Mouse (Mus musculus) myocyte (in vitro differentiated cells): ENCODE measurements around the gene Gm20388. TPM values are rescaled to one million over a fixed set of nuclear protein-coding genes. Genes with fewer than 3 reads are reported as not detected.

Experiments used
- H3K27me3 ChIP-seq: one replicate; pipeline ENCODE4 v1.6.1; 2011; ENCODE audit not compliant: control insufficient read depth, insufficient read depth, insufficient read length
- H3K36me3 ChIP-seq: one replicate; pipeline ENCODE4 v1.6.1; 2011; ENCODE audit not compliant: control insufficient read depth, insufficient read depth
- H3K4me2 ChIP-seq: one replicate; pipeline ENCODE4 v1.6.1; 2011; ENCODE audit warnings: low read depth, control low read depth
- H3K4me3 ChIP-seq: one replicate; pipeline ENCODE4 v1.5.1; 2011; ENCODE audit warnings: mild to moderate bottlenecking, control low read depth, moderate library complexity
- H3K79me2 ChIP-seq: one replicate; pipeline ENCODE4 v1.6.1; 2011; ENCODE audit not compliant: control insufficient read depth, insufficient read depth
- H3ac ChIP-seq: one replicate; pipeline ENCODE4 v1.6.1; 2011; ENCODE audit not compliant: control insufficient read depth, insufficient read length
- CEBPB ChIP-seq: IDR thresholded peaks from 2 replicates; pipeline ENCODE4 v1.6.1; 2011; ENCODE audit warnings: mild to moderate bottlenecking, moderate library complexity; ENCODE audit not compliant: poor library complexity, insufficient read depth, severe bottlenecking
- E2F4 ChIP-seq: IDR thresholded peaks from one replicate; pipeline ENCODE4 v1.6.1; 2011; ENCODE audit warnings: mild to moderate bottlenecking, control low read depth, moderate library complexity; ENCODE audit not compliant: insufficient read depth
- MAX ChIP-seq: IDR thresholded peaks from one replicate; pipeline ENCODE4 v1.6.1; 2011; ENCODE audit warnings: low read depth, mild to moderate bottlenecking, control low read depth
- MYOD1 ChIP-seq, 3 experiments: IDR thresholded peaks; one replicate each; pipeline ENCODE4 v1.6.1; 2011; ENCODE audit warnings: control low read depth in 2 of 3, low read depth in 2 of 3, mild to moderate bottlenecking in 2 of 3, moderate library complexity in 1 of 3; ENCODE audit not compliant: insufficient read length in 2 of 3, control insufficient read depth in 1 of 3
- MYOG ChIP-seq, 3 experiments: IDR thresholded peaks; one replicate each; pipeline ENCODE4 v1.6.1; 2011; ENCODE audit warnings: control low read depth in 2 of 3, low read depth in 2 of 3, mild to moderate bottlenecking in 2 of 3; ENCODE audit not compliant: insufficient read length in 2 of 3, control insufficient read depth in 1 of 3, insufficient read depth in 1 of 3
- POLR2A ChIP-seq: IDR thresholded peaks from one replicate; pipeline ENCODE4 v1.6.1; 2011; ENCODE audit warnings: low read depth, mild to moderate bottlenecking, control low read depth, moderate library complexity; ENCODE audit not compliant: insufficient read length
- POLR2AphosphoS2 ChIP-seq: IDR thresholded peaks from one replicate; pipeline ENCODE4 v1.6.1; 2011; ENCODE audit warnings: low read depth, control low read depth; ENCODE audit not compliant: insufficient read length
- REST ChIP-seq: IDR thresholded peaks from one replicate; pipeline ENCODE4 v1.6.1; 2011; ENCODE audit warnings: mild to moderate bottlenecking, control low read depth, moderate library complexity; ENCODE audit not compliant: insufficient read depth, insufficient read length
- SRF ChIP-seq: IDR thresholded peaks from one replicate; pipeline ENCODE4 v1.6.1; 2011; ENCODE audit warnings: low read depth; ENCODE audit not compliant: control insufficient read depth, insufficient read length
- TCF12 ChIP-seq: IDR thresholded peaks from one replicate; pipeline ENCODE4 v1.6.1; 2011; ENCODE audit warnings: mild to moderate bottlenecking, control low read depth; ENCODE audit not compliant: poor library complexity, insufficient read depth, severe bottlenecking
- TCF3 ChIP-seq: IDR thresholded peaks from one replicate; pipeline ENCODE4 v1.6.1; 2011; ENCODE audit warnings: low read depth, control low read depth; ENCODE audit not compliant: insufficient read length
- USF1 ChIP-seq: IDR thresholded peaks from one replicate; pipeline ENCODE4 v1.6.1; 2011; ENCODE audit warnings: low read depth, mild to moderate bottlenecking, control low read depth, moderate library complexity
- polyA plus RNA-seq: library from polyadenylated mRNA; unstranded; fragments of >200 nt; fragmentation: generic; extraction: Trizol; gene quantifications from one replicate; pipeline ENCODE4 v1.2.1, GENCODE M21; 2012; ENCODE audit warnings: missing spikeins

Gene Gm20388
- polyA plus RNA-seq, 1 experiment: 15.3 TPM

DNA sequence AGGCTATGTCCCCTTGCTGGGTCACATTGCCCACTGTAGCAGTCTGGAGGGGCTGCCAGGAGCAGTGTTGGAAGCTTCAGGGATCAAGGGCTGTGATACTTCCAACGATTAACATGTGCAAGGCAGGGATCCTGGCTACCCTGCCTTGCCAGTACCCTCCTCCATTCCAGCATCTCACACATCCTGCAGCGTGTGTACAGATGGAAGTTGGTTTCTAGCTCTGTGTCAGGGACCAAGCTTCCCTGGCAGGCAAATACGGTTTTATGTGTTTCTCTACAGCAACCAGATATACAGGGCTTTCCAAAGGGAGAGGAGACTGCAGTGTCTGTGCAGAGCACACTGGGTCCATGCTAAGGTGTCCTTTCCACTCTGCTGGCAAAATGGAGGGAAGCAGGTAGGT is 1794.5 kb downstream of the Gm20388 start:
- Histone ChIP-seq H3ac (no peak overlapping the region), H3K36me3 (no peaks in the 10 kb centered on the region), H3K27me3 (peaks cover 25% of the 10 kb centered on the region), H3K79me2 (no peaks in the 10 kb centered on the region), H3K4me3 (no peak overlapping the region), H3K4me2 (peak overlapping the region; percentile 18)
- TF ChIP-seq TCF12 (no peak), MAX (no peak), CEBPB (no peak), E2F4 (no peak), POLR2A (no peak), MYOG (IDR thresholded peaks at IDR 0.05; ENCODE audit: control insufficient read depth in 1 of 3, insufficient read depth in 1 of 3, insufficient read length in 2 of 3, low read depth in 2 of 3) (no peak), REST (no peak), MYOD1 (IDR thresholded peaks at IDR 0.05; ENCODE audit: control insufficient read depth in 1 of 3, insufficient read length in 2 of 3, low read depth in 2 of 3) (no peak), TCF3 (no peak), SRF (no peak), POLR2AphosphoS2 (no peak), USF1 (no peak)

DNA sequence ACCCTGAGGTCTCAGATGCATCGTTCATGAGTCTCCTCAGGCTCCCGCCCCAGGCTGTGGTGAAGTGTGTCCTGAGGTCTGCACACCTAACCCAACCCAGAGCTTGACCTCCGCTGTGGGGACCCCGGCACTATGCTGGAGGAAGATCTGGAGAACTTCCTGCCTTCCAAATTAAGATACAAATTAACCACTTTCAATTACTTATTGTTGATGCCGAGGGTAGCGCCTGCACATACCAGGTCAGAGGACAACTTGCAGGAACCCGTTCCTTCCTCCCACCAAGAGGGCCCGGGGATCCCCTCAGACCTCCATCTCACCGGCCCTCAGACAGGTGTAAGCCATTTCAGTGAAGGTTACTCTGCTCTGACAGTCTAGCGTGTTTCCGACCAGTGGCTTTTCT is 1796.3 kb downstream of the Gm20388 start:
- H3K79me2 ChIP-seq: no peaks in the 10 kb centered on the region

DNA sequence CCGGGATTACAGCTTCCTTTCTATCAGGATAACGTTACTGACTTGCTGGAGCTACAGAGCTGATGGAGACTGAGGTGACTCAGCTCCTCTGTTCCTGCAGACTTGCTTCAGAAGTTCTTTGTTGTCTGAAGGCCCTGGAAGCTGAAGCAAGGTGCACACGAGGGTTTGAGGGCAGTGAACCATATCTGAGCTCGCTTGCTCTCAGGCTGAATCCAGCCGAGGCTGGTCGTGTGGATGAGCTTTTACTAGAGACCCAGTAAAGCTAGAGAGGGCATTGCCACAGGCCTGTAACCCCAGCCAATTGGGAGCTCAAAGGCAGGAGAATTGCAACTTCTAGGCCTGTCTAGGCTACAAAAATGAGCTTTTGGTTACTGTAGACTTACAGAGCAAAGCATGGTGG is 1797.8 kb downstream of the Gm20388 start:
- no peak for TF ChIP-seq MAX
- no peak for TF ChIP-seq POLR2A
- no peak for TF ChIP-seq MYOG (IDR thresholded peaks at IDR 0.05; ENCODE audit: control insufficient read depth in 1 of 3, insufficient read depth in 1 of 3, insufficient read length in 2 of 3, low read depth in 2 of 3)
- no peak for TF ChIP-seq REST
- Histone ChIP-seq H3K4me3 (no peak overlapping the region), H3K4me2 (no peak overlapping the region), H3ac (no peak overlapping the region), H3K27me3 (peaks cover 35% of the 10 kb centered on the region), H3K36me3 (no peaks in the 10 kb centered on the region), H3K79me2 (no peaks in the 10 kb centered on the region)

More for the DNA sequence above, 1796.3 kb downstream of the Gm20388 start:
- TF ChIP-seq REST (no peak), MAX (no peak), TCF3 (no peak), TCF12 (no peak), E2F4 (no peak), USF1 (no peak), MYOG (IDR thresholded peaks at IDR 0.05; ENCODE audit: control insufficient read depth in 1 of 3, insufficient read depth in 1 of 3, insufficient read length in 2 of 3, low read depth in 2 of 3) (no peak), MYOD1 (IDR thresholded peaks at IDR 0.05; ENCODE audit: control insufficient read depth in 1 of 3, insufficient read length in 2 of 3, low read depth in 2 of 3) (no peak), POLR2A (no peak), SRF (no peak), CEBPB (no peak)
- peaks cover 25% of the 10 kb centered on the region for H3K27me3 ChIP-seq
- peak overlapping the region; percentile 61 for H3K4me2 ChIP-seq
- H3K4me3 ChIP-seq: no peak overlapping the region
- no peak overlapping the region for H3ac ChIP-seq
- no peaks in the 10 kb centered on the region for H3K36me3 ChIP-seq

DNA sequence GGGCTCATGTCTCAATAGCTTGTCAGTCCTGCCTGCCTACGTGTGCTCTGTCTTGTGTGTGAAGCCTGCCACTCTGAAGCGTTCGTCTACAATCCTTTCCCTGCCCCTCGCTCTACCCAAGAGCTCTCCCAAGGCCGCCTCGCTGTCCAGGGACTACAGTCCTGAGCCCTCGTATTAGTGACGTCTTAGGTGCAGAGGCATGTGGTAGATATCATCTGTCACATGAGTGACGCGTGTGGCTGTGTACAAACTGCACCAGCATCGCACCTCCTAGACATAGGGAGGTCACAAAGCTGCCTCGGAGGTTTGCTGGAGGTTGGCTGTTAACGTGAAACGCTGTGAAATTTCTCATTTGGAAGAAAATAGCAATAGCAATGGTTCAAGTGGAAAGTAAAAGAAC is 1806.9 kb downstream of the Gm20388 start:
- Histone ChIP-seq H3K79me2 (no peaks in the 10 kb centered on the region), H3K4me2 (no peak overlapping the region), H3K27me3 (peaks cover 75% of the 10 kb centered on the region), H3K36me3 (no peaks in the 10 kb centered on the region), H3K4me3 (no peak overlapping the region), H3ac (no peak overlapping the region)
- TF ChIP-seq MYOG (IDR thresholded peaks at IDR 0.05; ENCODE audit: control insufficient read depth in 1 of 3, insufficient read depth in 1 of 3, insufficient read length in 2 of 3, low read depth in 2 of 3) (no peak), POLR2A (no peak), SRF (no peak), MYOD1 (IDR thresholded peaks at IDR 0.05; ENCODE audit: control insufficient read depth in 1 of 3, insufficient read length in 2 of 3, low read depth in 2 of 3) (no peak), TCF3 (no peak), USF1 (no peak), POLR2AphosphoS2 (no peak), E2F4 (no peak), TCF12 (no peak), CEBPB (no peak), MAX (no peak), REST (no peak)

DNA sequence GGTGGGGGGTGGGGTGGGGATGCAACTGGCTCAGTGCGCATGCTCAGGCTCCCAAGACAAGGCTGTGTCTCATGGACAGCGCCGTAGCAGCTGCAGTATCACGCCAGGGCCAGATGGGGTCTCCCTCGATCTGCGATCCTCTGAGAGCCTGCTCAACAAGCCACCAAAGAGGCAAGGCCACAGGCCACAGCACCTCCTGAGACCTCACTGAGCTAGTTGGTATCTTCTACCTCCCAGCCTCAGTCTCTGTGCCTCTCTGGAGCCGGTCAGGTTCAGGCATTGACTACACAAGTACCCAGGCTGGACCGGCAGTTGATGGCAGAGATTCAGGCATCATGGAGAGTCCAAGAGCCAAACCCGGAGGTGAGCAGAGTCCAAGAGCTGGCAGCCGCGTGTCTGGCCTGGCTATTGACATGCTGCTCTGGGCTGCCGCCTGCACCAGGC is 1807.4 kb downstream of the Gm20388 start:
- no peak overlapping the region for H3K4me3 ChIP-seq
- H3K27me3 ChIP-seq: peaks cover 73% of the 10 kb centered on the region
- H3K4me2 ChIP-seq: peak overlapping the region; percentile 26
- no peak overlapping the region for H3ac ChIP-seq
- TF ChIP-seq MYOG (IDR thresholded peaks at IDR 0.05; ENCODE audit: control insufficient read depth in 1 of 3, insufficient read depth in 1 of 3, insufficient read length in 2 of 3, low read depth in 2 of 3) (peak in 2 of 3 experiments; percentile 38), MAX (no peak), MYOD1 (IDR thresholded peaks at IDR 0.05; ENCODE audit: control insufficient read depth in 1 of 3, insufficient read length in 2 of 3, low read depth in 2 of 3) (peak in 1 of 3 experiments; percentile 20), USF1 (no peak), POLR2A (no peak), SRF (no peak), POLR2AphosphoS2 (no peak), E2F4 (no peak), CEBPB (no peak), TCF3 (no peak), REST (peak; percentile 40), TCF12 (no peak)
- no peaks in the 10 kb centered on the region for H3K36me3 ChIP-seq
- H3K79me2 ChIP-seq: no peaks in the 10 kb centered on the region
